Mouse (Mus musculus): ENCODE results near the gene Pla2g4c. TPM values are rescaled to one million over a fixed set of nuclear protein-coding genes. Genes with fewer than 3 reads are reported as not detected.

Gene Pla2g4c
- total RNA-seq (2023): 1 to 10 TPM in 1 of 2 experiments, under 1 TPM in 1; 0.20 to 1.2 TPM

GRCm38 (mm10) chr7:13324316-13324715, at the start of gene Pla2g4c:
Gene Pla2g4c, plus strand, starts transcription at chr7:13324655.

GRCm38 (mm10) chr7:13277081-13277480, 47.4 kb upstream of the Pla2g4c start, which contains the start of gene Lig1:
Gene Lig1, plus strand, starts transcription at chr7:13277283.

DNA sequence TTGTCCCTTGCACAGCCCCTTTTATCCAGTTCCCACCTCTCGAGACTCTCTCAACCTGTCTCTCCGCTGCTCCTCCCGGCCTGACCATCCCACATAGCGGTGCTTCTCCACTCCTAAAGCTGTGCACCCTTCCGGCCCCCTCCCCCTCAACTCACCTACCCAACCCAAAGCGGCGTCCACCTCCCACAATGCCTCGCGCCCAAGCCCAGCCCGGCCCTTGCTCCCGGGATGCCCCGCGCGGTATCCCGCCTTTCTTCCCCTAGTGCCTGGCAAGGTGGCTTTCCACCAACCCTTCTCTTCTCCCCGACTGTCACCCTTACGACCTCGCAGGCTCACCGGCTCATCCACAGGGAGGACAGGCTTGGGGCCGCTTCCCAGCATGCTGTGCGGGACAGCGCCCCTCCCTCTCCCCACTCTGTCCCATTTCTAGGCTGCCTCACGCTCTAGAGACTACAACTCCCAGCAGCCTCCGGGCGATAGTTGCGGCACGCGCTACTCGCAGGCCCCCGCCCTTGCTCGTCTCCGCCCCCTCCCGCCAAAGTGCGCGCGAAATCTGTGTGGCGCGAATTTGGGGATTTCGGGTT, 46.1 kb upstream of the Pla2g4c start, which contains the start of gene Zswim9:
TSS of gene Zswim9 (minus strand) at position 414 of the 584 bp plus-strand sequence.

DNA sequence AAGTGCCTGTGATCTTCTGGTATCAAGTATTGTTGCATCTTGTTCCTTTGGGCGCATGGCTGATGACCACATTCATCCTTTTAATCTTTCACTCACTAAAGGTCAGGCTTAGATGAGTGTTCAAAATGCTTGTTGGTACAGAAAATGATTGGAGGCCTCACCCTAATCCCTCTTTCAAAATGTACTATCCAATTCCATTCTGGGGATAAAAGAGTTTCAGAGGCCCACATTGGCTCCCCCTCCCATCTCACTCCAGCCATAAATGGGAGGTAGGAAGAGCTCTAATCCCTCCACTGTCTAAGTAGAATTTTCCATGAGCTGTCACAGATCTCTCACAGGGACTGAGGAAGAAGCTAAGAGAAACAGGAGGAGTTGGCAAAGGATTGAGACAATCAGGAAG, 73.4 kb downstream of the Pla2g4c start, which contains the start of gene Cabp5:
TSS of gene Cabp5 (plus strand) at position 301 of the 400 bp plus-strand sequence.

Other genes starting within 250 kb of the Pla2g4c start
- gene Vmn1r85, start 229.5 kb upstream of the Pla2g4c start, total RNA-seq (2023): not detected
- gene Vmn1r86, start 204.7 kb upstream of the Pla2g4c start, total RNA-seq (2023): not detected
- not detected for gene Vmn1r87, start 184.5 kb upstream of the Pla2g4c start, total RNA-seq (2023)
- under 1 TPM in 1 of 2 experiments, not detected in 1; 0.09 TPM for gene Vmn1r88, start 165.1 kb upstream of the Pla2g4c start, total RNA-seq (2023)
- not detected for gene Vmn1r89, start 111.6 kb upstream of the Pla2g4c start, total RNA-seq (2023)
- 10 to 100 TPM; 24.4 to 26.2 TPM for gene Lig1, start 47.4 kb upstream of the Pla2g4c start, total RNA-seq (2023)
- 10 to 100 TPM in 1 of 2 experiments, 1 to 10 TPM in 1; 7.1 to 10.0 TPM for gene Zswim9, start 45.9 kb upstream of the Pla2g4c start, total RNA-seq (2023)
- not detected for gene Cabp5, start 73.5 kb downstream of the Pla2g4c start, total RNA-seq (2023)
- not detected for gene Bsph1, start 126.2 kb downstream of the Pla2g4c start, total RNA-seq (2023)
- gene Bsph2, start 246.4 kb downstream of the Pla2g4c start, total RNA-seq (2023): not detected